Mouse (Mus musculus) ES-Bruce4 (cell line): ENCODE results near the gene Dnttip1.

Source experiments
- CTCF ChIP-seq: IDR thresholded peaks from one replicate; pipeline ENCODE4 v1.8.1; 2011; ENCODE audit warnings: low read depth, low read length
- EP300 ChIP-seq: IDR thresholded peaks from 2 replicates; pipeline ENCODE4 v1.6.1; 2011; ENCODE audit warnings: low read depth, low read length; ENCODE audit not compliant: insufficient read depth
- POLR2A ChIP-seq: IDR thresholded peaks from one replicate; pipeline ENCODE4 v1.8.1; 2011; ENCODE audit warnings: low read length; ENCODE audit not compliant: insufficient read depth

GRCm38 (mm10) chr2:164757841-164758240 is 12.1 kb downstream of the Dnttip1 start:
- TF ChIP-seq POLR2A (no peak), EP300 (no peak), CTCF (no peak)
